Mouse (Mus musculus): Measurements from ENCODE around the gene Khdc3.
A peak's percentile ranks its signal among the peaks of the same experiment; 100 is the strongest.
"Not testable (repeated sequence)": the region's sequence is repeated elsewhere in the genome, so short reads cannot be mapped to it uniquely, and the experiment has no call there.

Khdc3 gene

GRCm38 (mm10) chr9:73103159-73103879 lies 1.7 kb downstream of the Khdc3 start:
- DNase-seq = peak; percentile 59 to 70

DNA sequence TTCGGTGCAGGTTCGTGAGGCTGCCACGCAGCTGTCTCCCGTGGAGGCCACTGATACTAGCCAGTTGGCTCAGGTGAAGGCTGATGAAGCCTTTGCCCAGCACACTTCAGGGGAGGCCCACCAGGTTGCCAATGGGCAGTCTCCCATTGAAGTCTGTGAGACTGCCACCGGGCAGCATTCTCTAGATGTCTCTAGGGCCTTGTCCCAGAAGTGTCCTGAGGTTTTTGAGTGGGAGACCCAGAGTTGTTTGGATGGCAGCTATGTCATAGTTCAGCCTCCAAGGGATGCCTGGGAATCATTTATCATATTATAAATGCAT lies 2.2 kb downstream of the Khdc3 start:
- DNase-seq = no peak

GRCm38 (mm10) chr9:73105141-73105540 lies 3.5 kb downstream of the Khdc3 start:
- no peak for DNase-seq

DNA sequence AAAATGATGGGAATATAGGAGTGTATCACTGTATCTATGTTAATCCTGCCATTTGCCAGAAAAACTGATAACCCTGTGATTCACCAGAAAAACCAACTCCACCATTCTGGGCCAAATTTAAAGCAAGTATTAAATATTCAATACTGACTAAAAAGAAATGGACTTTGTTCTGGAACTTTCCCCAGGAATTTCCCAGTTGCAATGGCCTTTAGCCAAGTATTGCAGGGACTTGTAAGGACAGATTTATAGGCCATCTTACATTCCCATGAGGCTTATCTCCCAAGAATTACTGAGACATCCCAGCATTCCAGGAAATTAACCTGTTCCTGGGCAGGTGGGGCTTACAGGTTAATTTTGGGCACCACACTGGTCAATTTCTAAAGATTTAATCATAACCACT lies 4.1 kb downstream of the Khdc3 start:
- no peak for DNase-seq

- peak; percentile 84 to 91 for DNase-seq
Observed at GRCm38 (mm10) chr9:73112919-73113906, 11.6 kb downstream of the Khdc3 start, which contains the start of gene Rsl24d1. Gene Rsl24d1 (plus strand): TSS chr9:73113426.

DNA sequence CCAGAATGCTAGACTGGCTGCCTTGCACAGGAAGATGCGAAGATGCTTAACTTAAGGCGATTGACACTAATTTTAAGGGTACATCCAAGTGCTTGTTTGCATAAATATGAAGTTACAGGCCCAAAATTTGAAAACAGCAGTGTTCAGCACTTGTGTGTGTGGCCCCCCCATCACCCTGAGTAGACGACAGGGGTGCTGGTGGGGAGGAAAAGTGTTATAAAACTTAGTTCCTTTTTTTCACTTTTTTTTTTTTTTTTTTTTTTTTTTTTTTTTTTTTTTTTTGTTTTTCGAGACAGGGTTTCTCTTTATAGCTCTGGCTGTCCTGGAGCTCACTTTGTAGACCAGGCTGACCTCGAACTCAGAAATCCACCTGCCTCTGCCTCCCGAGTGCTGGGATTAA lies 15.1 kb downstream of the Khdc3 start:
- not testable (repeated sequence) for DNase-seq

GRCm38 (mm10) chr9:73118012-73118411 lies 16.4 kb downstream of the Khdc3 start:
- DNase-seq = no peak

DNA sequence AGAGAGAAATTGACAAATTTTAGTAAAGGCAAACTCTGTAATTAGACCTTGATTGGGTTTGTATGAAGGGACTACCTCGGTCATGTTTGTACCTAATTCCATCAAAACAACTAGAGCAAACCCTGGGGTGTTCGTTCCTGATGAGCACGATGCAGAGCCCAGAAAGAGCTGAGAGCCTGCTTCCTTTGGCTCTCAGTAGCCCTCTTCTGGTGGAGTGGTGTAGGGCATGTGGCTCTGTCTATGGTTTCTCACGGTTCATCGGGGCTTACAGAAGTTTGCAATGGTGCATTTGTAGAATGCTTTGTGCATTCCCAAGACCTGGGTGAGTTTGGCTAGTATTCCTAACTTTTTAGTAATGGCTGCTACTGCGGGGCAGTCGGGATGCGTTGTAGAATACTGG lies 20.1 kb downstream of the Khdc3 start:
- DNase-seq = peak; percentile 54 to 56

DNA sequence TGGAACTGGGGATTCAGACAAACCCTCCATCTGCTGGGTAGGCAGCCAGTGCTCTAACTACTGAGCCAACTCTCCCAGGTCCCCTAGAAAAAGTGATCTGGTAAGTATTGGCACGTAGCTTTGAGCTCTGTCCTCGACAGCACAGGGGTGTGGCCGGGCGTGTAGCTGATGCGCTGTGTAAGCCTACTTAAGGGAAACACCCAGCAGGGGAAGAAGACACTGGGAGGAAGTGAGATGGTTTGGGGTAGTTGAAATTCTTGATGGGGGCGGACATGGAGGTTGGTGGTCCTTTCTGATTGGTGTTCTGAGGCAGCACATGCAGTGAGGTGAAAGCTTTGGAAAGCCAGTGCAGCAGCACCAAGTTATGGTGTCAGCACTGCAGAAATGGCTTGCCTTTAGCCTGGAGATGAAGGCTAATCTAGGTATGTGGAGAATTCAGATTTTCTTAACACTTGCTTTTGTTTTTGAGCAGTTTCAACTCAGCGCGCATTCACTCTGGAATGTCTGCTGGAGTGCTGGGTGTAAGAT lies 23.5 kb downstream of the Khdc3 start:
- no peak for DNase-seq

GRCm38 (mm10) chr9:73127457-73127856 lies 25.8 kb downstream of the Khdc3 start:
- DNase-seq = no peak

DNA sequence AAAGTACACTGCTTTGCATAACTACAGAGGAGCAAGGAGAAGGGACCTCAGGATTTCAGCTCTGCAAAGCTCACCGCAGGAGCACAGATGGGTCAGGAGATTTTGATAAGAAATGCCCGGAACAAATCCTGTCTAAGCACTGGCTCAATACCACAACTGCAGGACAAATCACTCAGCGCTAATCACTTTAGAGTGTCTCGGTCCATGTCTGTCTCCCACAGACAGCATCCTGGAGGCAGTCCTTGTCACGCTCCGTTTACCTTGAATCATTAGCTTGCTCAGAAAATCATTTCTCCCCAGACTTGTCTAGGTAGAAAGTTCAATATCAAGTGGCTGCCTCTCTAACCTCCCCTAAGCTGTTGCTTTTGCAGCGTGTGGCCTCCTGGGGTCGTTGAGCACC lies 28.2 kb downstream of the Khdc3 start:
- DNase-seq = peak in 1 of 2 experiments; percentile 6

DNA sequence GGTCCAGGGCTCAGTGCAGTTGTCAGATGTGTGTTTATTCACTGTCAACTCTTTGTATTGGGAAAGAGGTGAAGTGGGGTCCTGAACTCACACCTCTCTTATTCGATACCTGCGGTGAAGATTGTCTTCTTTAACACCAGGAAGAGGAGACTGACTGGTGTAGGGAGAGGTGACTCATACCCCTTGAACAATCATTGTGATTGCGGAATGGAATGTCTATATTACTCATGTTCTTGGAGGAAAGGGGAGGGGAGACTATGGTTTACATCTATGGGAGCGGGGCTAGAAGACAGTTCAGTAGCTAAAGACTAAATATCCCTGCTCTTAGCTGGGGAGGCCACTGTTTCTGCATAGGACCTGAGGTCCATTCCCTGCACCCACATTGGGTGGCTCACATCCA lies 28.9 kb downstream of the Khdc3 start:
- no peak for DNase-seq

DNA sequence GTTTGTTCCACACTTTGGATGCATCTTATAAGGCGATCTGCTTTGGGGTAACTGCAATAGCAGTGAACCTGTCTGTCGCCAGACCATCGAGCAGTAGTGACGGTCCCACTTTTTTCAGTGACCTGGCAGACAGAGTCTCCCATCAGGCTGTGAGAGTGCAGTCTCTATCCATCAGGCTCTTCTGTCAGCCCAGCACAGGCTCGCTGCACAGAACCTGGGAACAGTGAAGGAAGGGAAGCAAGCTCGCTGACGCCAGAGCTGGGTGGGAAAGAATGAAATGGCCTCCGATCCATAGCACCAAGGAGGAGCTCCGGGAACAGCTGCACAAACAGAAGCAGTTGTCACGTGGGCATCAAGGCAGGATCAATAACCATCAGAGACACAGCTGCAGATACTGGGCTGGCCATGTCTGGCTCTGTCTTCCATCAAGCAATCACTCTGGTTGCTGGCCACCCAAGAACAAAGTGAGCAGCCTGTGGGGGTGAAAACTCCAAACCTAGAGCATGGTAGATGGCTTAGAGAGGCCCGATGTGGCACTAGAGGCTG lies 35.8 kb downstream of the Khdc3 start:
- no peak for DNase-seq
